Mouse (Mus musculus) olfactory bulb, adult 2 months (tissue): ENCODE results near the gene Angel2.

ENCODE experiments used
- CTCF ChIP-seq: fragments of 200-500 bp; IDR thresholded peaks from 2 replicates; pipeline ENCODE4 v1.5.1; 2012; ENCODE audit warnings: low read depth, mild to moderate bottlenecking, low read length, moderate library complexity; ENCODE audit not compliant: insufficient read depth
- POLR2A ChIP-seq: fragments of 200-500 bp; IDR thresholded peaks from 2 replicates; pipeline ENCODE4 v1.6.1; 2012; ENCODE audit warnings: mild to moderate bottlenecking, low read depth, low read length, moderate library complexity; ENCODE audit not compliant: insufficient read depth

DNA sequence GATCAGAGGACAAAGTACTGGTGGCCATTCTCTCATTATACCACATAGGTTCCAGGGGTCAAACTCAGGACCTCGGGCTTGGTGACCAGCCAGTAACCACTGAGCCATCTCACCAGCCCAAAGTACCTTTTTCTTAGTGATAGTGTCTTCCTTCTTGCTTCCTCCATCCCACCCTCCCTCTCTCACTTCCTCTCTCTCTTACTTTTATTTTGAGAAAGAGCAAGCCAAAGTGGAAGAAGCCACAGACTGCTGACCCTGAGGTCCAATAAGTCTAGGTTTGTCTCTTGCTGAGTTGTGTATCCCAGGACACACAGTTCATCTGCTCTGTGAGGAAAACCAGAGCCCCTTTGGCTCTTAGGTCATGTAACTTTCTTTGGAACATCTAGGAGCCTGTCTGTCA lies 55.6 kb downstream of the Angel2 start:
- TF ChIP-seq CTCF, result no peak
- TF ChIP-seq POLR2A, result no peak
